8 mouse cellular contexts compared by ENCODE assay signal in the genomic region with DNA sequence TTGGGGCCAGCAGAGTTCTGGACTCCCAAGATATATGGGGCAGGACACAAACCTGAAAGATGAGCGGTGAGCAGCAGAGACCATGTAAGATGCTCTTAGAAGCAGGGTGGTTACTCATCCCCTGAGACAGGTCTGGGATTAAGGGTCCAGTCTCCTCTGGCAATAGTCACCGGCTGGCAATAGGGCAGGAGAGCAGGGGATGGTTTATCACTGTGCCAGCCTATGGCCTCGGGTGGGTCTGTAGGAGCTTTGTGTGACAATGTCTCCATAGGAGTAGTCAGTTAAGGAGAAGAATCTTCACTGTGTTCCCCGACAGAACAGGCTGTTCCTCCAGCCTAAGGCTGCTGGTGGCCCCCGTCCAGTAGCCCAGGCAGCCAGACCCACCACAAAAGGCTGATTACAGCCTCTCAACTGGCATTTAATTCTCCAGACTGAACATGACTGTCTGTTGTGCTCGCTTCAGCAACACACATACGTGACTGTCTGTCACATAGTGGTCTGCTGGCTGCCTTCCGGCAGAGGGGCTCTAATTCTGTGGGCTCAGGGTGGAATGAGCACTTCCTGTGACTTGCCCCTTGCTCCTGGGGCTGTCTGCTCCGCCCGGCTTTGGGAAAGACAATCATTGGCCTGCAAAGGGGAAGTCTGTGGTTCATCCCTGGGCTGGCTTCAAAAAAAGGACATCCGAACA. TPM values are rescaled to one million over a fixed set of nuclear protein-coding genes. Genes with fewer than 3 reads are reported as not detected.
A peak's percentile ranks its signal among the peaks of the same experiment; 100 is the strongest.
DNase-seq lines count a peak whose midpoint lies in the region; ATAC-seq and TF ChIP-seq lines count a peak whose summit lies in the region.

No protein-coding gene starts in this region.

- TF ChIP-seq CTCF in lung, embryonic 14.5 days (IDR thresholded peaks at IDR 0.05; ENCODE audit: low read depth), result no peak
- no peak for TF ChIP-seq CTCF in embryonic fibroblast, embryonic 13.5 days (IDR thresholded peaks at IDR 0.05; ENCODE audit: borderline replicate concordance, insufficient read depth, low read length)

- H3K4me2 ChIP-seq in lung, embryonic 14.5 days, result peak overlapping the region; percentile 93
- H3K4me2 ChIP-seq in intestine, embryonic 15.5 days (replicated peaks), result peak overlapping the region; percentile 83
- peak overlapping the region; percentile 86 for H3K4me2 ChIP-seq in neural tube, embryonic 13.5 days

- peak overlapping the region; percentile 95 for H3K4me3 ChIP-seq in lung, embryonic 14.5 days (ENCODE audit: low read depth, low read length)
- H3K4me3 ChIP-seq in embryonic fibroblast, embryonic 13.5 days (ENCODE audit: insufficient read depth, low read length), result peak overlapping the region; percentile 91
- H3K4me3 ChIP-seq in intestine, embryonic 15.5 days (replicated peaks), result peak overlapping the region; percentile 89; the same call in 1 of the 2 replicates
- H3K4me3 ChIP-seq in neural tube, embryonic 13.5 days, result peak overlapping the region; percentile 96

- intact Hi-C loops in gastrocnemius, postnatal 14 days (cut with DNase I; ENCODE audit: low total_unique reads), result no loop called here

- H3K36me3 ChIP-seq in lung, embryonic 14.5 days (ENCODE audit: insufficient read depth), result peaks cover 30% of the 10 kb centered on the region
- H3K36me3 ChIP-seq in intestine, embryonic 15.5 days, result 0 out of 2 replicates have a peak, but pooled peaks cover 3% of the 10 kb centered on the region
- H3K36me3 ChIP-seq in neural tube, embryonic 13.5 days, result 0 out of 2 replicates have a peak, but pooled peaks cover 7% of the 10 kb centered on the region

- H3K9me3 ChIP-seq in lung, embryonic 14.5 days (ENCODE audit: low read depth, low read length), result no peaks in the 10 kb centered on the region
- no peaks in the 10 kb centered on the region for H3K9me3 ChIP-seq in intestine, embryonic 15.5 days
- H3K9me3 ChIP-seq in neural tube, embryonic 13.5 days, result no peaks in the 10 kb centered on the region

- WGBS in lung, embryonic 14.5 days, result 60% methylated on average over 11 of the region's 11 CpGs
- 68% methylated on average over 11 of the region's 11 CpGs for WGBS in intestine, embryonic 15.5 days
- WGBS in neural tube, embryonic 13.5 days, result 78% methylated on average over 11 of the region's 11 CpGs

- no peak for DNase-seq in lung, embryonic 14.5 days
- DNase-seq in lung, postnatal 25 days (ENCODE audit: low spot score), result no peak
- DNase-seq in right cerebral cortex, postnatal 36 days (ENCODE audit: low spot score in 2 of 2), result no peak
- no peak for DNase-seq in gastrocnemius, postnatal 14 days
- no peak for DNase-seq in natural killer cell, adult 2 months (ENCODE audit: low spot score in 2 of 2)

- peaks cover 37% of the 10 kb centered on the region for H3K4me1 ChIP-seq in lung, embryonic 14.5 days (ENCODE audit: insufficient read depth)
- peaks cover 8% of the 10 kb centered on the region for H3K4me1 ChIP-seq in embryonic fibroblast, embryonic 13.5 days (ENCODE audit: control insufficient read depth, insufficient read depth, low read length)
- peaks cover 62% of the 10 kb centered on the region for H3K4me1 ChIP-seq in intestine, embryonic 15.5 days (replicated peaks)
- H3K4me1 ChIP-seq in neural tube, embryonic 13.5 days (replicated peaks), result peaks cover 79% of the 10 kb centered on the region

- peak overlapping the region; percentile 5; the same call in 1 of the 2 replicates for H3K27ac ChIP-seq in lung, embryonic 14.5 days (ENCODE audit: low read depth)
- no peak overlapping the region for H3K27ac ChIP-seq in embryonic fibroblast, embryonic 13.5 days (ENCODE audit: insufficient read depth, low read length)
- H3K27ac ChIP-seq in intestine, embryonic 15.5 days, result no peak overlapping the region
- H3K27ac ChIP-seq in neural tube, embryonic 13.5 days (replicated peaks), result 0 out of 2 replicates have a peak overlapping the region, but pooled peaks have one; percentile 14

- no peaks in the 10 kb centered on the region for H3K27me3 ChIP-seq in lung, embryonic 14.5 days (ENCODE audit: insufficient read depth, low read length)
- no peaks in the 10 kb centered on the region for H3K27me3 ChIP-seq in intestine, embryonic 15.5 days (replicated peaks)
- H3K27me3 ChIP-seq in neural tube, embryonic 13.5 days, result no peaks in the 10 kb centered on the region

- peak overlapping the region; percentile 27; the same call in 1 of the 2 replicates for H3K9ac ChIP-seq in lung, embryonic 14.5 days
- H3K9ac ChIP-seq in intestine, embryonic 15.5 days, result peak overlapping the region; percentile 97
- H3K9ac ChIP-seq in neural tube, embryonic 13.5 days, result peak overlapping the region; percentile 97

- no peak for TF ChIP-seq POLR2A in embryonic fibroblast, embryonic 13.5 days (IDR thresholded peaks at IDR 0.05; ENCODE audit: low read depth, low read length)

- ATAC-seq in lung, embryonic 14.5 days (ENCODE audit: insufficient read depth), result no peak
- no peak for ATAC-seq in intestine, embryonic 15.5 days
- no peak for ATAC-seq in neural tube, embryonic 13.5 days (ENCODE audit: low read depth)

RNA-seq across cellular contexts. Expression of gene Cd81, which starts 3.1 kb away (rescaled TPM):
- 654 and 667 TPM in 2 replicates for polyA plus RNA-seq in lung, embryonic 14.5 days (2014; fragmentation: Nextera tagmentation; extraction: Ambion mirVana)
- polyA plus RNA-seq in embryonic fibroblast, embryonic 13.5 days (2011; ENCODE audit: insufficient read length, low read depth, missing spikeins), result 684 and 894 TPM in 2 replicates
- 411 and 413 TPM in 2 replicates for polyA plus RNA-seq in intestine, embryonic 15.5 days (2015; fragmentation: Nextera tagmentation; extraction: Ambion mirVana)
- polyA plus RNA-seq in neural tube, embryonic 13.5 days (2015; fragmentation: Nextera tagmentation; extraction: Ambion mirVana), result 365 and 369 TPM in 2 replicates
- 100 to 1,000 TPM; 176 to 209 TPM for total RNA-seq in gastrocnemius, postnatal 14 days (2021)

RNA-seq across cellular contexts. Expression of gene Tssc4, which starts 13.4 kb away (rescaled TPM):
- 65.2 and 75.6 TPM in 2 replicates for polyA plus RNA-seq in lung, embryonic 14.5 days (2014; fragmentation: Nextera tagmentation; extraction: Ambion mirVana)
- 35.9 and 38.8 TPM in 2 replicates for polyA plus RNA-seq in embryonic fibroblast, embryonic 13.5 days (2011; ENCODE audit: insufficient read length, low read depth, missing spikeins)
- polyA plus RNA-seq in intestine, embryonic 15.5 days (2015; fragmentation: Nextera tagmentation; extraction: Ambion mirVana), result 76.0 and 76.2 TPM in 2 replicates
- polyA plus RNA-seq in neural tube, embryonic 13.5 days (2015; fragmentation: Nextera tagmentation; extraction: Ambion mirVana), result 82.4 and 88.4 TPM in 2 replicates
- total RNA-seq in gastrocnemius, postnatal 14 days (2021), result 10 to 100 TPM in 1 of 2 experiments, 1 to 10 TPM in 1; 9.8 to 12.2 TPM

RNA-seq across cellular contexts. Expression of gene Trpm5, which starts 38.8 kb away (rescaled TPM):
- 4.7 and 5.7 TPM in 2 replicates for polyA plus RNA-seq in lung, embryonic 14.5 days (2014; fragmentation: Nextera tagmentation; extraction: Ambion mirVana)
- 0.47 TPM in 1 of 2 replicates, not detected in the other for polyA plus RNA-seq in embryonic fibroblast, embryonic 13.5 days (2011; ENCODE audit: insufficient read length, low read depth, missing spikeins)
- polyA plus RNA-seq in intestine, embryonic 15.5 days (2015; fragmentation: Nextera tagmentation; extraction: Ambion mirVana), result 8.2 and 9.8 TPM in 2 replicates
- 2.0 and 3.1 TPM in 2 replicates for polyA plus RNA-seq in neural tube, embryonic 13.5 days (2015; fragmentation: Nextera tagmentation; extraction: Ambion mirVana)
- total RNA-seq in gastrocnemius, postnatal 14 days (2021), result under 1 TPM; 0.38 to 0.51 TPM

RNA-seq across cellular contexts. Expression of gene Kcnq1, which starts 50.5 kb away (rescaled TPM):
- polyA plus RNA-seq in lung, embryonic 14.5 days (2014; fragmentation: Nextera tagmentation; extraction: Ambion mirVana), result 5.3 and 6.5 TPM in 2 replicates
- polyA plus RNA-seq in embryonic fibroblast, embryonic 13.5 days (2011; ENCODE audit: insufficient read length, low read depth, missing spikeins), result not detected in 2 replicates
- 7.9 and 9.9 TPM in 2 replicates for polyA plus RNA-seq in intestine, embryonic 15.5 days (2015; fragmentation: Nextera tagmentation; extraction: Ambion mirVana)
- 1.3 and 2.0 TPM in 2 replicates for polyA plus RNA-seq in neural tube, embryonic 13.5 days (2015; fragmentation: Nextera tagmentation; extraction: Ambion mirVana)
- 1 to 10 TPM in 1 of 2 experiments, under 1 TPM in 1; 0.84 to 1.4 TPM for total RNA-seq in gastrocnemius, postnatal 14 days (2021)

RNA-seq across cellular contexts. Expression of gene Tspan32, which starts 50.8 kb away (rescaled TPM):
- 1.1 and 2.1 TPM in 2 replicates for polyA plus RNA-seq in lung, embryonic 14.5 days (2014; fragmentation: Nextera tagmentation; extraction: Ambion mirVana)
- not detected in 2 replicates for polyA plus RNA-seq in embryonic fibroblast, embryonic 13.5 days (2011; ENCODE audit: insufficient read length, low read depth, missing spikeins)
- polyA plus RNA-seq in intestine, embryonic 15.5 days (2015; fragmentation: Nextera tagmentation; extraction: Ambion mirVana), result 2.2 and 2.8 TPM in 2 replicates
- polyA plus RNA-seq in neural tube, embryonic 13.5 days (2015; fragmentation: Nextera tagmentation; extraction: Ambion mirVana), result 0.36 and 0.85 TPM in 2 replicates
- under 1 TPM; 0.22 to 0.47 TPM for total RNA-seq in gastrocnemius, postnatal 14 days (2021)

Comparison
In these comparisons a context has a peak if more than half of its experiments do, and no peak if none do; other contexts are left out.
1. H3K27ac ChIP-seq: peak in lung, embryonic 14.5 days (single experiment) and neural tube, embryonic 13.5 days (single experiment); none in embryonic fibroblast, embryonic 13.5 days (single experiment) and intestine, embryonic 15.5 days (single experiment).
2. H3K9ac ChIP-seq: peak in every context shown above with its lines; median percentile 97 in intestine, embryonic 15.5 days; 97 in neural tube, embryonic 13.5 days; 27 in lung, embryonic 14.5 days.
3. Peak in every context shown above with its lines, with median percentiles within 50 percentile points of each other: H3K4me2 ChIP-seq and H3K4me3 ChIP-seq.